Mouse (Mus musculus) MEL (cell line): ENCODE data around the gene Fam155a. TPM values are rescaled to one million over a fixed set of nuclear protein-coding genes. Genes with fewer than 3 reads are reported as not detected.

Experiments used
- DNase-seq: peaks from one replicate; pipeline ENCODE4 v3.0.0; 2011; ENCODE audit warnings: low read depth, low spot score
- H3K27ac ChIP-seq: 2 replicates; pipeline ENCODE4 v1.5.1; 2012; ENCODE audit warnings: low read depth, mild to moderate bottlenecking, control low read depth, low read length, moderate library complexity; ENCODE audit not compliant: control insufficient read depth
- H3K27me3 ChIP-seq, 2 experiments: fragments of 150-350 bp in 1 of 2; sonication (generic) in 1 of 2; 2 replicates each; pipeline ENCODE4 v1.6.1; 2012; ENCODE audit warnings: low read length in 2 of 2, mild to moderate bottlenecking in 2 of 2, improper control_type of control experiment in 1 of 2, moderate library complexity in 1 of 2; ENCODE audit not compliant: insufficient read depth in 2 of 2, control insufficient read depth in 1 of 2
- H3K36me3 ChIP-seq, 2 experiments: 2 replicates each; pipeline ENCODE4 v1.6.1; 2012 to 2014; ENCODE audit warnings: low read length in 2 of 2, improper control_type of control experiment in 1 of 2, inconsistent platforms in 1 of 2, mild to moderate bottlenecking in 1 of 2; ENCODE audit not compliant: insufficient read depth in 2 of 2, control insufficient read depth in 1 of 2
- H3K4me1 ChIP-seq, 2 experiments: fragments of 150-350 bp in 1 of 2; sonication (generic) in 1 of 2; 2 replicates each; pipeline ENCODE4 v1.6.1; 2012; ENCODE audit warnings: low read length in 2 of 2, improper control_type of control experiment in 1 of 2, mild to moderate bottlenecking in 1 of 2; ENCODE audit not compliant: insufficient read depth in 2 of 2, control insufficient read depth in 1 of 2
- H3K4me3 ChIP-seq, 2 experiments: fragments of 150-350 bp in 1 of 2; sonication (generic) in 1 of 2; 2 replicates each; pipeline ENCODE4 v1.5.1; 2012; ENCODE audit warnings: low read depth in 2 of 2, low read length in 2 of 2, mild to moderate bottlenecking in 2 of 2, moderate library complexity in 2 of 2, control low read depth in 1 of 2, improper control_type of control experiment in 1 of 2; ENCODE audit not compliant: control insufficient read depth in 1 of 2, insufficient read depth in 1 of 2
- H3K79me2 ChIP-seq: 2 replicates; pipeline ENCODE4 v1.6.1; 2012; ENCODE audit warnings: mild to moderate bottlenecking, low read length, moderate library complexity; ENCODE audit not compliant: control insufficient read depth, poor library complexity, insufficient read depth
- H3K9ac ChIP-seq: 2 replicates; pipeline ENCODE4 v1.6.1; 2012; ENCODE audit warnings: low read depth, mild to moderate bottlenecking, control low read depth, low read length, moderate library complexity; ENCODE audit not compliant: control insufficient read depth, poor library complexity, severe bottlenecking
- H3K9me3 ChIP-seq: fragments of 150-350 bp; sonication (generic); replicated peaks from 2 replicates; pipeline ENCODE4 v1.6.1; 2012; ENCODE audit warnings: mild to moderate bottlenecking, low read length, improper control_type of control experiment, moderate library complexity; ENCODE audit not compliant: insufficient read depth
- EP300 ChIP-seq, 2 experiments: IDR thresholded peaks; 2 replicates each; pipeline ENCODE4 v1.6.1; 2011; ENCODE audit warnings: improper control_type of control experiment in 2 of 2, low read length in 2 of 2, low read depth in 1 of 2, mild to moderate bottlenecking in 1 of 2
- GATA1 ChIP-seq: IDR thresholded peaks from 2 replicates; pipeline ENCODE4 v1.6.1; 2011; ENCODE audit warnings: low read depth, low read length, improper control_type of control experiment
- JUND ChIP-seq: IDR thresholded peaks from 2 replicates; pipeline ENCODE4 v1.6.1; 2011; ENCODE audit warnings: low read depth, mild to moderate bottlenecking, improper control_type of control experiment, low read length
- KAT2A ChIP-seq: conservative IDR thresholded peaks from 2 replicates; pipeline ENCODE4 v1.6.1; 2012; ENCODE audit warnings: low read depth, low read length, improper control_type of control experiment, inconsistent platforms
- MAFK ChIP-seq: IDR thresholded peaks from 2 replicates; pipeline ENCODE4 v1.6.1; 2011; ENCODE audit warnings: low read depth, mild to moderate bottlenecking, low read length, improper control_type of control experiment, borderline replicate concordance
- MAX ChIP-seq: IDR thresholded peaks from 2 replicates; pipeline ENCODE4 v1.6.1; 2011; ENCODE audit warnings: low read length, improper control_type of control experiment
- MAZ ChIP-seq: IDR thresholded peaks from 2 replicates; pipeline ENCODE4 v1.6.1; 2012; ENCODE audit warnings: low read depth, mild to moderate bottlenecking, inconsistent platforms, low read length, improper control_type of control experiment
- MXI1 ChIP-seq: IDR thresholded peaks from 2 replicates; pipeline ENCODE4 v1.6.1; 2011; ENCODE audit warnings: mild to moderate bottlenecking, low read depth, low read length, improper control_type of control experiment
- MYB ChIP-seq: IDR thresholded peaks from 2 replicates; pipeline ENCODE4 v1.6.1; 2011; ENCODE audit warnings: mild to moderate bottlenecking, low read depth, low read length, improper control_type of control experiment
- MYC ChIP-seq: IDR thresholded peaks from 2 replicates; pipeline ENCODE4 v1.6.1; 2011; ENCODE audit warnings: low read depth, mild to moderate bottlenecking, low read length, improper control_type of control experiment, moderate library complexity
- POLR2A ChIP-seq, 2 experiments: IDR thresholded peaks; 2 replicates each; pipeline ENCODE4 v1.6.1; 2011 to 2012; ENCODE audit warnings: low read length in 2 of 2, mild to moderate bottlenecking in 2 of 2, control low read depth in 1 of 2, improper control_type of control experiment in 1 of 2, low read depth in 1 of 2, moderate library complexity in 1 of 2; ENCODE audit not compliant: control insufficient read depth in 1 of 2, insufficient read depth in 1 of 2, poor library complexity in 1 of 2
- POLR2AphosphoS2 ChIP-seq: IDR thresholded peaks from 2 replicates; pipeline ENCODE4 v1.6.1; 2011; ENCODE audit warnings: low read length, improper control_type of control experiment
- POLR2AphosphoS5 ChIP-seq: IDR thresholded peaks from 2 replicates; pipeline ENCODE4 v1.6.1; 2012; ENCODE audit warnings: low read depth, borderline replicate concordance, mild to moderate bottlenecking, inconsistent platforms, low read length, moderate library complexity, mixed read lengths
- RAD21 ChIP-seq: IDR thresholded peaks from 2 replicates; pipeline ENCODE4 v1.6.1; 2011; ENCODE audit warnings: mild to moderate bottlenecking, low read depth, low read length, improper control_type of control experiment
- SIN3A ChIP-seq: IDR thresholded peaks from 2 replicates; pipeline ENCODE4 v1.6.1; 2012; ENCODE audit warnings: low read length, improper control_type of control experiment, inconsistent platforms
- SMC3 ChIP-seq: IDR thresholded peaks from 2 replicates; pipeline ENCODE4 v1.6.1; 2011; ENCODE audit warnings: low read depth, low read length, improper control_type of control experiment
- TAL1 ChIP-seq: IDR thresholded peaks from 2 replicates; pipeline ENCODE4 v1.6.1; 2012; ENCODE audit warnings: mild to moderate bottlenecking, inconsistent platforms, low read length, moderate library complexity, mixed read lengths
- TBP ChIP-seq: IDR thresholded peaks from 2 replicates; pipeline ENCODE4 v1.8.0; 2011; ENCODE audit warnings: low read depth, low read length, improper control_type of control experiment
- UBTF ChIP-seq: IDR thresholded peaks from 2 replicates; pipeline ENCODE4 v1.6.1; 2012; ENCODE audit warnings: low read depth, mild to moderate bottlenecking, inconsistent platforms, low read length, improper control_type of control experiment, moderate library complexity, borderline replicate concordance; ENCODE audit not compliant: insufficient read depth
- USF2 ChIP-seq, 2 experiments: IDR thresholded peaks; 2 replicates each; pipeline ENCODE4 v1.6.1; 2011 to 2012; ENCODE audit warnings: improper control_type of control experiment in 2 of 2, low read length in 2 of 2, borderline replicate concordance in 1 of 2, inconsistent platforms in 1 of 2, low read depth in 1 of 2, mild to moderate bottlenecking in 1 of 2; ENCODE audit not compliant: insufficient read depth in 1 of 2
- ZKSCAN1 ChIP-seq: IDR thresholded peaks from 2 replicates; pipeline ENCODE4 v1.6.1; 2012; ENCODE audit warnings: low read depth, mild to moderate bottlenecking, inconsistent platforms, low read length, improper control_type of control experiment, moderate library complexity
- ZMIZ1 ChIP-seq: IDR thresholded peaks from 2 replicates; pipeline ENCODE4 v1.6.1; 2012; ENCODE audit warnings: low read depth, mild to moderate bottlenecking, inconsistent platforms, low read length, improper control_type of control experiment, moderate library complexity
- polyA plus RNA-seq, 2 experiments: library from polyadenylated mRNA; stranded (reverse) in 1 of 2; unstranded in 1 of 2; fragments of >175 nt in 1 of 2; fragments of >200 nt in 1 of 2; gene quantifications; 2 replicates each; pipeline versions ENCODE4 v1.2.1 to v1.2.4; 2012; ENCODE audit warnings: low replicate concordance in 2 of 2, low read depth in 1 of 2; ENCODE audit not compliant: insufficient read length in 2 of 2, insufficient read depth in 1 of 2, missing spikeins in 1 of 2
- total RNA-seq: library from RNA; depleted of rRNA; stranded (reverse); fragments of 300-350 nt; gene quantifications from 2 replicates; pipeline ENCODE4 v1.2.3, GENCODE M21; 2012

The Fam155a gene
- total and polyA plus RNA-seq, 3 experiments, result not detected

GRCm38 (mm10) chr8:9709791-9710190 is 61.2 kb downstream of the Fam155a start:
- no peak for DNase-seq
- Histone ChIP-seq H3K9me3 (no peaks in the 10 kb centered on the region), H3K27me3 (no peaks in the 10 kb centered on the region), H3K9ac (no peak overlapping the region), H3K4me1 (no peaks in the 10 kb centered on the region), H3K79me2 (no peaks in the 10 kb centered on the region), H3K36me3 (no peaks in the 10 kb centered on the region), H3K27ac (no peak overlapping the region), H3K4me3 (no peak overlapping the region)
- TF ChIP-seq UBTF (no peak), USF2 (IDR thresholded peaks at IDR 0.05; ENCODE audit: borderline replicate concordance in 1 of 2, insufficient read depth in 1 of 2, low read depth in 1 of 2, low read length in 2 of 2) (no peak), MYC (no peak), ZMIZ1 (no peak), SMC3 (no peak), MXI1 (no peak), GATA1 (no peak), KAT2A (no peak), TBP (no peak)

GRCm38 (mm10) chr8:9707433-9707832 is 63.5 kb downstream of the Fam155a start:
- Histone ChIP-seq H3K9ac (no peak overlapping the region), H3K79me2 (no peaks in the 10 kb centered on the region), H3K4me1 (no peaks in the 10 kb centered on the region), H3K4me3 (no peak overlapping the region), H3K27me3 (no peaks in the 10 kb centered on the region), H3K27ac (no peak overlapping the region), H3K36me3 (no peaks in the 10 kb centered on the region), H3K9me3 (no peaks in the 10 kb centered on the region)
- TF ChIP-seq MYC (no peak), POLR2A (IDR thresholded peaks at IDR 0.05; ENCODE audit: control insufficient read depth in 1 of 2, insufficient read depth in 1 of 2, low read depth in 1 of 2, low read length in 2 of 2, poor library complexity in 1 of 2) (no peak), RAD21 (no peak)
- no peak for DNase-seq

- Histone ChIP-seq H3K27ac (no peak overlapping the region), H3K79me2 (no peaks in the 10 kb centered on the region), H3K27me3 (no peaks in the 10 kb centered on the region), H3K4me1 (no peaks in the 10 kb centered on the region), H3K4me3 (no peak overlapping the region), H3K36me3 (no peaks in the 10 kb centered on the region), H3K9me3 (no peaks in the 10 kb centered on the region), H3K9ac (no peak overlapping the region)
- no peak for DNase-seq
- TF ChIP-seq GATA1, result no peak
- TF ChIP-seq MAFK, result no peak
- TF ChIP-seq MYB, result no peak
- TF ChIP-seq TAL1, result no peak
- no peak for TF ChIP-seq JUND
- TF ChIP-seq SIN3A, result no peak
- TF ChIP-seq ZKSCAN1, result no peak
- TF ChIP-seq POLR2AphosphoS5, result no peak
- TF ChIP-seq MAX, result no peak
- no peak for TF ChIP-seq RAD21
- TF ChIP-seq SMC3, result no peak
- no peak for TF ChIP-seq MAZ
- no peak for TF ChIP-seq UBTF
- no peak for TF ChIP-seq EP300 (IDR thresholded peaks at IDR 0.05; ENCODE audit: low read depth in 1 of 2, low read length in 2 of 2)
- no peak for TF ChIP-seq MYC
- no peak for TF ChIP-seq POLR2A (IDR thresholded peaks at IDR 0.05; ENCODE audit: control insufficient read depth in 1 of 2, insufficient read depth in 1 of 2, low read depth in 1 of 2, low read length in 2 of 2, poor library complexity in 1 of 2)
- no peak for TF ChIP-seq POLR2AphosphoS2
Measured at GRCm38 (mm10) chr8:9694794-9695193, 76.2 kb downstream of the Fam155a start.
